Mouse (Mus musculus): ENCODE data around the gene Heg1. TPM values are rescaled to one million over a fixed set of nuclear protein-coding genes. Genes with fewer than 3 reads are reported as not detected.

Gene Heg1
- total RNA-seq (2021): 10 to 100 TPM; 88.4 to 99.3 TPM
- long read RNA-seq, experiment 1, full-length matches to known transcripts: 3 of 39 reads
- long read RNA-seq, experiment 1, partial matches to known transcripts: 6 of 39 reads
- long read RNA-seq, experiment 1, other reads (novel, unspliced or antisense): 30 of 39 reads
- long read RNA-seq, experiment 2, partial matches to known transcripts: 9 of 31 reads
- long read RNA-seq, experiment 2, other reads (novel, unspliced or antisense): 22 of 31 reads

DNA sequence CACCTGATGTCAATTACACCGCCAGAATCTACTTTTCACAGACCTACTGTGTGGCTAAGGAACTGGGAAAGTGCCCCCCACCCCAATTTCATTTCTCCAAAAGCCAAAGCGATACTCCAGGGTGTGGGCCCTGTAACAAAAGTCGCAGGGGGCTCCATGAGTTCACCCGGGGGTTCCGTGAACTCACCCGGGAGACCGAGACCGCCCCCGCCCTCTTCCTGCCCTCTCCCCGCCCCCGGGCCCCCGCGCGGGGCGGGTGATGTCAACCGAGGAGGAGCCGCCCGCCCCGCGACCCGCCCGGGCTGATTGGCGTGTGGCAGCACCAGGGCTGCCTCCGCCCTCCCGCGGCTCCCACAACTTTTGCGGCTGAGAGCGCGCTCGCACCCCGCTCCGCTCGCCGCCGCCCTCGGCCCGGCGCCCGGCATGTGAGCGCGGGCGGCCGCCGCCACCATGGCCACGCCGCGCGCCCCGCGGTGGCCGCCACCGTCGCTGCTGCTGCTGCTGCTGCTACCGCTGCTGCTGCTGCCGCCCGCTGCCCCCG lies at the start of gene Heg1:
Gene Heg1, plus strand, starts transcription at position 209 of the 541 bp plus-strand sequence.
- DNase-seq (ENCODE audit: low spot score in 2 of 2): peak; percentile 74 to 86

GRCm38 (mm10) chr16:33635836-33636595 lies 48.2 kb upstream of the Heg1 start:
- no peak for DNase-seq (ENCODE audit: low spot score in 2 of 2)

DNA sequence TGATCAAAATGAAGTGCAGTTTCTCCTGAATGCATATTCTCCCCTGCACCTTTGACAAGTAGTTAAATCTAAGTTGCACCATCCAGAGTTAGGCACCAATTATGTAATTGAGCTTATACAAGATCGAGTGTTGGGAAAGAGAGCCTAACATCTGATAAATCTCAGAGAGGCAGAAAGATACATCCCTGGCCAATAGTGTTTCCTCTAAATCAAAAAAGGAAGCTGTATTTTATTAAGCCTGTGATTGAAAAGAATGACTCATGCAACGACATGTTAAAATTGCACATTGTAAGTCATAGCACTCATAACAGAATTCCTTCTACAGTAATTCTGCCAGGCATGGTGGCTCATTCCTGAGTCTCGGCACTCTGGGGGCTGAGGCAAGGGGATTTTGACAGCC lies 42.4 kb upstream of the Heg1 start:
- no peak for DNase-seq (ENCODE audit: low spot score in 2 of 2)

DNA sequence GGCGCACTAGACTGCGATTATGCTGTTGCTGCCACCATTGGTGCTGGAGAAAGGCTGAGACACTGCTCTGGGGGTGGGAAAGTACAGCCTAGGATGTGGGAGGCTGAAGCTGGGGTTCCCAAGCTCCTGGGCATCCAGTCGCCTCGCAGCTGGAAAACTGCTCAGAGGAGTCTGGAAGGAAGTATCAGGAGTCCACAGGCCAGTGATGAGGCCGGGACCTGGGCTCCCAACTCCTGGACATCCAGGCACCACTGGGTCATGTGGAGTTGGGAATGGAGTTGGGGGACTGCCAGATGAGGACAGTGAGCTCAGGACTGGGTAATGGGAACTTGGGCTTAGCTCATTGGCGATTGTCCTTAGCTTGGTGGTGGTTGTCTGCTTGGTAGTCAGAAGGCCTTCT lies 31.1 kb upstream of the Heg1 start:
- no peak for DNase-seq (ENCODE audit: low spot score in 2 of 2)

- DNase-seq (ENCODE audit: low spot score in 2 of 2): no peak
Measured at GRCm38 (mm10) chr16:33655443-33655842, 28.7 kb upstream of the Heg1 start.

GRCm38 (mm10) chr16:33657191-33657590 lies 27.0 kb upstream of the Heg1 start:
- no peak for DNase-seq (ENCODE audit: low spot score in 2 of 2)

- no peak for DNase-seq (ENCODE audit: low spot score in 2 of 2)
Measured at GRCm38 (mm10) chr16:33658121-33658520, 26.0 kb upstream of the Heg1 start.

DNA sequence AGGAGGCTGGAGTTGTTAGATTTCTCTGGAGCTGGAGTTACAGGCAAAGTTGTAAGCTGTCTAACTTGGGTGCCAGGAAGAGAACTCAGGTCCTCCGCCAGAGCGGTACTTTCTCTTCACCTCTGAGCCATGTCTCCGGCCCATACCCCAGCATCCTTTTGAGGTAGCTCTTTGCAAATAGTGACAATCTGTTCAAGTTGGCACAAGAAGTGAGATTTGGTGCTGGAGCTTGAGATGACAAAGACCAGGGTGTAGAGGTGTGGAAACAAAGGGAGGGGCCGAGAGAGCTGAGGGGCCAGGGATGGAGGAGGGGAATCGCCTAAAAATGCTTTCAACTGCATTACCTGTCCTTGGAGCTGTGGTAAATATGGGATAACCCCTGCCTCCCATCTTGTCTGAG lies 24.6 kb upstream of the Heg1 start:
- DNase-seq (ENCODE audit: low spot score in 2 of 2): no peak

GRCm38 (mm10) chr16:33660125-33660524 lies 24.0 kb upstream of the Heg1 start:
- DNase-seq (ENCODE audit: low spot score in 2 of 2): no peak

DNA sequence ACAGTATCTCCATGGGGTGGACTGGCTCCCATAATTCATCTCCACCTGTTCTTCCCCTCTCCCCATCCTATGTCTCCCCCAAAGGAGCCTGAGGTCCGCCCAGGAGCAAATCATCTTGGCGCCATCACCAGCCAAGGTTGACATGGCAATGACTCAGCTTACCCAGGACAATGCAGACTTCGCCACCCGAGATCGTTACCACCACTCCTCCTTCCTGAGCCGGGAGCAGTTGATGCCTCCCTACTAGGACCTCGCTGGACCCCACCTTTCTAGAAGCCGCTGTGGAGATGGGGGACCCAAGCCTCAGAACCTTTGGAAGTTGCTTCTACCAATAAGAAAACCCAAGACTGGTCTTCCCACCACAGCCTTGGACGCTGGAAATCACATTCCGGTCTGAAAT lies 21.3 kb upstream of the Heg1 start:
- no peak for DNase-seq (ENCODE audit: low spot score in 2 of 2)

GRCm38 (mm10) chr16:33666226-33666625 lies 17.9 kb upstream of the Heg1 start:
- no peak for DNase-seq (ENCODE audit: low spot score in 2 of 2)

- no peak for DNase-seq (ENCODE audit: low spot score in 2 of 2)
Measured at GRCm38 (mm10) chr16:33666985-33667538, 17.1 kb upstream of the Heg1 start.

DNA sequence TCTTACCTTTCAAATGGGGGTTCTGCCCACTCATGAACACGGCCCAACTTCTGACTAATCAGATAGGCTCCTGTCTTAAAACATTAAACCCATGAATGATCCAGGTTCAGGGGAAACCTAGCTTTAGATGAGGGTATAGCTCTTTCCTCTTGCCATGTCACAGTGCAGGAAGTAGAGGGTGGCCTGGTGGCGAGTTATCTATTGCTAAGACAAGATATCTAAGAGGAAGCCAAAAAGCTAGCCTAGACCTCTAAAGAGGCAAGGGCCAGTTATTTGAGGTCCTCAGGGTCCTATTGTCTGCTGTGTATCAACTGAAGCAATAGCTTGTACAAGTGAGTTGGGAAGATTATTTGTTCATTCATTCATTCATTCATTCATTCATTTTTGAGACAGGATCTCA lies 15.7 kb upstream of the Heg1 start:
- DNase-seq (ENCODE audit: low spot score in 2 of 2): no peak

GRCm38 (mm10) chr16:33669072-33669471 lies 15.1 kb upstream of the Heg1 start:
- DNase-seq (ENCODE audit: low spot score in 2 of 2): no peak

DNA sequence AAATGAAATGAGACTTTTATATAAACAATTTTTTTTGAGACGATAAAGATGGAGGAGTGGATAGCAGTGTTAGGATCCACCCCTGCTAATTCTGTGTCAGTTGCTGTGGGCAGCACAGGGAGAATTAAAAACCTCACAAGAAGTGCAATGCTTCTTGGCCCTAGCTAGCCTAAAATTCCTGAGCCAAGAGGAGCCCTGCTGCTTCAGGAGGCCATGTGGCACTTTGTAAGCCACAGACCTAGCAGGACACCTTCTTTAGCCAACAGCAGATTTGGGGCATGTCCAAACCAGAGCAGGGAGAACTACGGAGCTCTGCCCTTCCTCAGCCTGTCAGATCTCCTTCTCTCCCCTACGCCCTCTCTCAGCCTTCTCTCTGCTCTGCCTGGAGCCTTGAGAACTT lies 13.8 kb upstream of the Heg1 start:
- no peak for DNase-seq (ENCODE audit: low spot score in 2 of 2)

DNA sequence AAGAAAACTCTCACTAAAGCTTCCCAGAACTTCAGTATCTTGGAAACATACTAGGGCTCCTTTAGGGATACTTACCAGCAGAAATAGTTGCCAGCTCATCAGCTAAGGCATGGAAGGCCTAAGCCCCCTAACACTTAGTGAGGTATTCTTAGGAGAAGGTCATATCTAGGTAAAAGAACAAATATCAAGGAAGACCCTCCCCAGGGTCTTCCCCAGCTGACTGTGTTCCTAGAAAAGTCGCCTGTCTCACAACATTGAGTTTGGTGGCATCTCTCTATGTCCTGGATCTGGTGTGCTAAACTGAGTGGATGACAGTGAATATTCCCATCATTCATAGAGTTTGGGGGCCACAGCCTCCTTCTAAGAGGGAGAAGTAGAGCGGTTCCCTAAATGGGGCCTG lies 13.2 kb upstream of the Heg1 start:
- DNase-seq (ENCODE audit: low spot score in 2 of 2): no peak

DNA sequence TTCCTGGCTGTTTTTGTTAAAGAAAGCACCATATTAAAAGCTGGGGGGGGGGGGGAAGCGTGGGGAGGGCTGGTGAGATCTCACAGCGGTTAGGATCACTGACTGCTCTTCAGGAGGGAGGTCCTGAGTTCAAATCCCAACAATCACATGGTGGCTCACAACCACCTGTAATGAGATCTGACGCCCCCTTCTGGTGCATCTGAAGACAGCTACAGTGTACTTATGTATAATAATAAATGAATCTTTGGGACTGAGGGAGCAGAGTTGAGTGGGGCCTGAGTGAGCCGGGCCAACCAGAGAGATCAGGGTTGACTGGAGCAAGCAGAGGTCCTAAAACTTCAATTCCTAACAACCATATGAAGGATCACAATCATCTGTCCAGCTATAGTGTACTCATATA lies 12.0 kb upstream of the Heg1 start:
- no peak for DNase-seq (ENCODE audit: low spot score in 2 of 2)

- no peak for DNase-seq (ENCODE audit: low spot score in 2 of 2)
Measured at GRCm38 (mm10) chr16:33672643-33673042, 11.5 kb upstream of the Heg1 start.

- peak in 1 of 2 experiments; percentile 48 for DNase-seq (ENCODE audit: low spot score in 2 of 2)
Measured at GRCm38 (mm10) chr16:33673530-33674109, 10.6 kb upstream of the Heg1 start.

- DNase-seq (ENCODE audit: low spot score in 2 of 2): peak in 1 of 2 experiments; percentile 4
Measured at GRCm38 (mm10) chr16:33675151-33675847, 8.9 kb upstream of the Heg1 start.

DNA sequence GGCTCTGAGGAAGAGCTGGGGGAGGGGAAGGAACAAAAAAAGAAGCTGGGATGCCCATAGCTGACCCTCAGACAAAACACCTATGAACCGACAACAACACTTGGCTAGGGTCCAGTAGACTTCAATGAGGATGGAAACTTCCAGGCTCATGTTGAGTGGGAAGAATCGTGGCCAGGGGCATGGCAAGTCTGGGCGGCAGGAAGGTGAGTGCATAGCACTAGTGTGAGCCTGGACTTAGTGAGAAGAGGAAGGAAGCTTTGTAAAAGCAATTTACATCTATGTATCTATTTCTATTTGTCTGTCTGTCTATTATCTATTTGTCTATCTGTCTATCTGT lies 8.4 kb upstream of the Heg1 start:
- DNase-seq (ENCODE audit: low spot score in 2 of 2): no peak
